Mouse (Mus musculus): ENCODE data around the gene Wrnip1.

Gene Wrnip1

DNA sequence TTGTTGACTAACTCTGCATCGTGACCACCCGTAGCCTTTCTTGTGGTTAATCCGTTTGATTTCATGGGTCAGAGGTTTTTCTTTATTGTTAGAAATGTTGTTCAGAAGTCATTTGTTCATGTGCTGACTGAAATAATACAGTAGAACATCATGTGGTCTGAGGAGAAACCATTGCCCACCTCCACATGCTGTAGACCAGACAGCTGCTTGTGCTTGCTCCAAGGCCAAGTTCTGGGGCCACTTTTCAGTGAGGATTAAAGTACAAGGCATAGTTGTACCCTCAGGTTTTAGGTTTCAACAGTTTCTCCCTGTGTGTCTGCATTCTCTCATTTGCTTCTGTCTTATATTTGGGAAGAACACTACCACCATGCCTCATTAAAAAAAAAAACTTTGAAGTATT, 5.8 kb downstream of the Wrnip1 start:
- DNase-seq, result no peak

DNA sequence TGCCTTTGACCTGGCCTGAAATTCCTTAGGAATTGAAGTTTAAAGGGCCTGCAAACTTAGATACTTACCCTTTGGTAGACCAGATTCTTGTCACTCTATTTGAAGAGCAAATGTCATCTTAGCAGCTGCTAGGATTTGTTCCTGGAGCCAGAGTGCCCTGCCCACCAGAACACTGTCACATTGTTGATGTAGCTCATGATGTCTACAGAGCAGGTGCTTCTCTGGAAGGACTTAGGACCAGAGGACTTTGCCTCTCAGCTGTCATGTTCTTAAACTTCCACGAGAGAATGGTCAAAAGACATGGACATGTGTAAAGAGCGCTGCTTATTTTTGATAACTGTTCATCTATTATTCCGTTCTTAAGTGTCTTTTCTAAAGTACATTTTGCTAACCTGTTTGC, 17.4 kb downstream of the Wrnip1 start:
- DNase-seq, result no peak

GRCm38 (mm10) chr13:32819926-32820325, 18.1 kb downstream of the Wrnip1 start:
- no peak for DNase-seq

DNA sequence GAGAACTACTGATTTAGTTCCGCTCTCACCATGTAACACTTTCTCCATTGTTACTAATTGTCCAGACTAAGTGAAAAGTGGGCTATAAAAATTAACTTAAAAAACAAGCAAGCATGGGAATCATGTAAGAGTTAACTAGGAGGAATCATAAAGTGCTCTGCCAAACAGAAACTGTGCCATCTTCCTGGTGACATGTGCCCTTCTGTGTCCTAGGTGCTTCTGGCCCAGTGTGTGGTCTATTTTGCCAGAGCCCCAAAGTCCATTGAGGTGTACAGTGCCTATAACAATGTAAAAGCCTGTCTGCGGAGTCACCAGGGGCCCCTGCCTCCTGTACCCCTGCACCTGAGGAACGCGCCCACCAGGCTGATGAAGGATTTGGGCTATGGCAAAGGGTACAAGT, 19.8 kb downstream of the Wrnip1 start:
- no peak for DNase-seq

DNA sequence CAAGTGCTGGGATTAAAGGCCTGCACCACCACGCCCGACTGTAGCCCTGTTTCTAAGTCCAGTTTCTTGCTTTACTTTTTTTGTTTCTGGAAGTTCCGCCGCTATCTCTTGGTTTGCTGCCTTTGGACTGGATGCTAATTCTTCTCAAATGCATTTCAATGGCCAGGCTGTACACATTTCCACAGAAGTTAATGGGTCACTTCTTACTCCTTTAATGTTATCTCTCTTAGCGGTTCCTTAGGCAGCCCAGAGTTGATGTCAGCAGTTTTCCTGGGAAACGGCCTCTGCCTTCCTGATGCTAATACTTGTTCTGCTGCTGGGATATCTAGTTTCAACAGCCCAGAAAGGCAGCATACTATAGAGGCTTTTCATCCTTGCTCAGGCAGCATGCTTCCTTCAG, 21.3 kb downstream of the Wrnip1 start:
- DNase-seq, result no peak

DNA sequence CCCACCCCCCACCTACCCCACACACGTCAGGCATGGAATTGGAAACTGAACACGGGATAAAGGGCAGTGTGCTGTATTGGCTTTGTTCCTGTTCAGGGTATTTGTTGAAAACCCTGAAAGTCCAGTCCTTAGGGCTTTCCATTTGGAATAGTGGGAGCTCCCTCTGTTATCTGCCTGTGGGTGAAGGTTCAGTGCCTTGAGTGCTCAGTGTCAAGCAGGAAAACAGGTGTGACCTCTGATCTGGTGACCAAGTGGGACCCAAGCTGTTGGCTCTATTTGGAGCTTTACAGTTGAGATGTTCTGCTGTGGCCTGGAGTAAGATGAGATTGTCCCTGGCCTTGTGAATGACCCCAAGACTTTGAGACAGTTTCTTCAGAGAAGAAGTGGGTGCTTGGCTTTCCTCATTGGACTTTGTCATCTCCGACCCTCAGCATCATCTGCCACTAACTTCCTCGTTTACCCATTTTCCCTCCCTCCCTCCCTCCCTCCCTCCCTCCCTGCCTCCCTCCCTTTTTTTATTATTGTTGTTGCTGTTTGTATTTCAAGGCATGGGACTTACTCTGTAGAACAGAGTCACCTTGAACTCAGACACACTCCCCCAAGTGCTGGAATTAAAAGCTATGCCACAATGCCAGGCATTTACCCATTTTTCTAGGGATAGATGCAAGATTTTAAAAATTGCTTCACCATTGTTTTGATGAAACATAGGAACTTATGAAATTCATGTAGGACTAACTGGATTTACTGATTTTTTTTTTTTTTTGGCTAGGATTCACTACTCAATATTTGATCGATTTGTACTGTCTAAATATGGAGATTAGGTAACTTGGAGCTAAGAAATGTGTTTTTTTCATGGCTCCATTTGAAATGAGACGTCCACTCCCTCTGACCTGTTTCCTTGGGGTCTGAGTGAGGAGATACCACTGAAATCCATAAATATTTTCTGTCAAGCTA, 22.8 kb downstream of the Wrnip1 start:
- no peak for DNase-seq

DNA sequence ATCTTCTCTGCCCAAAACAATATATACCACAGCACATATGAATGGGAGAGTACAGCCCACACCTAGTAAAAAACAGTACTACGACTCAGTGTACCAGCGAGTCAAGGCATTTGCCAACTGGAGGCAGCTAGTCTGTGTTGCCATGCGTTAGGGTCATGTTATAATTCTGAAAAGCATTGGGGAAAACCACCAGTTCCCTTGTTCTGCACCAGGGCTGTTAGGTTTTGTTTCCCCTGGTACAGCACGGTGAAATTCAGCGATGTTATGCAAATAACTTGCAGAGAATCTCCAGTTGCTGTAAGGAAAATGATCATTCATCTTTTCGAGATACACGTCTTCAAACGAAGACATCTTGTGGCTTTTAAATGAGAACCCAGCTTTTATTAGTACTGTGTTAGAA, 23.7 kb downstream of the Wrnip1 start:
- no peak for DNase-seq

DNA sequence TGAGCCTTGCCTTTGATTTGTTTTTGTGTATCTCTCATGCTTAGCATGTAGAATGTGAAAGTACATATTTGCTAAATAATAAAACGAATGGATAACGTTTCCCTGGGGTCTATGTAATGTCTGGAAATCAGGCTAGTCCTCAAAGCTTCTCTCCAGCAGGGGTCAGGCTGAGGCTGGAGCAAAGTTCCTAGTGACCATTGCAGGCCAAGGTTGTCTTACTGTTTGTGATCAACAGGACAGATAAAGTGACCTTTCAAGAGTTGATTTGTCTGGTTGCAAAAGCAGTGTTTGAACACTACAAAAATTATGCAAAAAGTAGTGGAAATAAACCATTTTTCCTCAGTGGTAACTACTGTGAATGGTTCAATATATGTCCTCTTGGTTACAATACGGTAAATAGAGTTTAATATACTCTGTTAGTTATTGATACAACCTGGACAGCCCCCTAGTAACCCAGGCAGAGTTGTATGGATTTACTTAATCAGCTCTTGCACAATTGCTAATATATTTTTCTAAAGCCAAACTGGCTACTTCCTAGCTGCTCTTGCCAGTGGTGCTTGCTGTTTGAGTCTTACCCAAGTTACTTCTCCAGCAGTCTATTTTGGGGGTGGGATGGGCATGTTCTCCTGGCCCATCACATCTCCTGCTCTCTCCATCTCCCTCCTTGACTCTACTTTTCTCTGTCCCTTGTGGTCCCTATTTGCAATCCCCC, 25.4 kb downstream of the Wrnip1 start:
- no peak for DNase-seq

GRCm38 (mm10) chr13:32827951-32828350, 26.1 kb downstream of the Wrnip1 start:
- DNase-seq, result peak; percentile 60 to 78

DNA sequence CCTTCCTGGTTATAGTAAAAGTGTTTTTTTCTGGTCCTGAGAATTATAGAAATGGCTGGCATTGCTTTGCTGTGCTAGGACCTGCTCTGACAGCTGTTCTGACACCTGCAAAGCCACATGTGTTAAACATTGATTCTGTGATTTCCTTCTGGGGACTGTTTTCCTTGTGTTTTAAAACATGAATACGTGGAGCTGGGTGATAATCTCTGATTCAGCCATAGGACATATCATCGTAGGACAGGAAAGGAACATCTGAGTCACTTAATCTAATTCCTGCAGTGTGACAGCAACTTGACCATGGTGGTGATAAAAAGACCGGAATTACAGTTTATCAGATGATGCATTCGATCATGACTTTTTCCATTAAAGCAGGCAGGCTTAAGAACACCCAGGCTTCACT, 27.0 kb downstream of the Wrnip1 start:
- DNase-seq, result no peak

- DNase-seq, result no peak
These were observed 29.9 kb downstream of the Wrnip1 start for GRCm38 (mm10) chr13:32831505-32832273.

- DNase-seq, result no peak
These were observed 30.9 kb downstream of the Wrnip1 start for GRCm38 (mm10) chr13:32832776-32833175.

- DNase-seq, result no peak
These were observed 31.4 kb downstream of the Wrnip1 start for GRCm38 (mm10) chr13:32833237-32833636.

GRCm38 (mm10) chr13:32834513-32834912, 32.7 kb downstream of the Wrnip1 start:
- no peak for DNase-seq

DNA sequence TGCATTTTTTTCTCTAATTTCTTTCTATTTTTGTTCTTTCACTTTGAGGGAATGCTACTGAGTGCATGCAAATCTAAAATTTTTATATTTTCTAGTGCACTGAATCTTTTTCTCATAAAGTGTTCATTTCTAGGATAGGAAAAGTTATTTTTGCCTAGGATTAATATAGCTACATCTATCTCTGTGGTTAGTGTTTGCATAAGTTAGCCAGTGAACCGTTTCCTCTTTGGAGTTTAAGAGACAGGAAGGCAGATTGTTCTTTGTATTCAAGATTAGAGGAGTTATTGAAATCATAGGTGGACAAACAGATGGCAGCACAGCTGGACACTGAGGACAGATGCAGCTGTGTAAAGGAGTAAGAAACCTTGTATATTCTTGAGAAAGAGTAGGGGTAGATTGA, 37.5 kb downstream of the Wrnip1 start:
- DNase-seq, result no peak

- no peak for DNase-seq
These were observed 39.5 kb downstream of the Wrnip1 start for GRCm38 (mm10) chr13:32841349-32841748.

- no peak for DNase-seq
These were observed 44.4 kb downstream of the Wrnip1 start for GRCm38 (mm10) chr13:32846221-32846620.

DNA sequence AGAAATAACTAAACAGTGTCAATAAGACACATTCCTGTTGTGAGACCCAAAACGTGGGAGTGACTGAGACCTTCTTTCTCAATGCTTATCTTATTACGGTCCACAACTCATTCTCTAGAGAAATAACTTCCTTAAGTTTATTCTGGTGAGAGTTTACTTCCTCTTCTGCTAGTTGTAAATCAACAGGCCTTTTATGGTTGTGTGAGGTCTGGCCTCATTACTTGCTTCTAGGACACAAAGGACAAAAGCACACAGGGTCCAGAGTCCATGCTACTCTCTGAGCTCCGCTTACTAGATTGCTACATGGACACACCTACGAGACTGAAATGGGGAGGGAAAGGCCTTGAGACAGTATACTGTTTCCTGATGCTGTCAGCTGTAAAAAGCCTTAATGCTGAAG, 47.3 kb downstream of the Wrnip1 start:
- DNase-seq, result no peak

DNA sequence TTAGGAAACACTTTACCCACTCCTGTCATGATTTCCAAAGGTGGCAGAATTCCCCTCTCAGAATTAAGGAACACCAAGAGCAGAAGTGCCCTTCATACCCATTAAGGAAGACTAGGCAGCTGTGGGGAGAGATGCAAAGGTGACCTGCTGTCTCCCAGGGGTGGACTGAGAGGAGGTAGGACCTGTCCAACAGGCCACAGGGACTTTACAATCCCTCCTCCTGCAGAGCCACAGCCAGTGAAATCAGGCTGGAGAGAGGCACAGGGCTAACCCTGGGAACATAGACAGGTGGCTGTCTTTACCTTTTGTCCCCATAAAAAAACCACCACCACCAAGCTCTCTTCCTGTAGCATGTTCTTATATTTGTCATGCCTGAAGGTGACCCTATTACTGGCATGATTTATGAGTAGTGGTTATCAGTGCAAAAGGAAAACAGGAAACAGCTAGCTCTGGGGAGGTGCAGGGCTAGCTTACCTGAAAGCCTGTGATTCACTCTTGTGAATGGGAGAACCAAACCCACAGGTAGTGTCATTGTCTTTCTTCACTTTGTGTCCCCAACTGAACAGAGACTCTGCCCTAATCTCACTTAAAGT, 47.8 kb downstream of the Wrnip1 start:
- no peak for DNase-seq

GRCm38 (mm10) chr13:32850156-32850555, 48.3 kb downstream of the Wrnip1 start:
- no peak for DNase-seq

- DNase-seq, result no peak
These were observed 49.0 kb downstream of the Wrnip1 start, which contains the start of gene Serpinb1a for GRCm38 (mm10) chr13:32850668-32851404. TSS of gene Serpinb1a (minus strand) at chr13:32851185.

GRCm38 (mm10) chr13:32851967-32852366, 50.1 kb downstream of the Wrnip1 start:
- peak; percentile 56 to 57 for DNase-seq

Measured in cerebellum, postnatal 14 days (tissue).